Mouse (Mus musculus): ENCODE measurements at regions not wholly inside any gene's neighbourhood (a gene's known extent, or its start where the extent isn't known, plus 50 kb on each side); places are given as distances from the start of the nearest gene placed in this dataset.
A peak's percentile ranks its signal among the peaks of the same experiment; 100 is the strongest.

GRCm38 (mm10) chr11:89932231-89932865 lies 70.3 kb downstream of the Pctp start:
- DNase-seq (ENCODE audit: low spot score in 2 of 2), result peak; percentile 24 to 33

GRCm38 (mm10) chr11:89929115-89929988 lies 73.3 kb downstream of the Pctp start:
- DNase-seq (ENCODE audit: low spot score in 2 of 2), result no peak

GRCm38 (mm10) chr11:89927483-89928156 lies 75.1 kb downstream of the Pctp start:
- DNase-seq (ENCODE audit: low spot score in 2 of 2), result no peak

- DNase-seq (ENCODE audit: low spot score in 2 of 2), result no peak
These were observed 80.1 kb downstream of the Pctp start for GRCm38 (mm10) chr11:89922551-89922950.

DNA sequence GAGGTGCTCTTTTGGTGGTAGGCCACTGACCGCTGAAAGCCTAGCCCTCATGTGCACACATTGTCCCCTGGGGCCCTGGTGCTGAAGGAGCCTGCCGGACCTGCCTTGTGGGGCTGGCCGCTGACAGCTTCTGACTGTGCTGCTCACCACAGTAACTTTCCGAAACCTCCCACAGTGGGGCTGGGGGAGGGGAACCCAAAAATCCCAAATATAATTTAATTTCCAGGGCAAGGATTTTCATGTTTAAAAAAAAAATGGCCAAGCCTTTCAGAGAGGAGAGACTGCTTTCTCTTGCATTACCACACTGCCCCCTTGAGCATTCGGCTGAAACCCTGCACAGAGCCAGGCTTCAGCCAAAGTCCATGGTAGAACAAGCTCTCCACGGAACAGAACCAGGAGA lies 81.5 kb downstream of the Pctp start:
- peak; percentile 53 to 81 for DNase-seq (ENCODE audit: low spot score in 2 of 2)

- DNase-seq (ENCODE audit: low spot score in 2 of 2), result no peak
These were observed 86.9 kb downstream of the Pctp start for GRCm38 (mm10) chr11:89915795-89916194.

DNA sequence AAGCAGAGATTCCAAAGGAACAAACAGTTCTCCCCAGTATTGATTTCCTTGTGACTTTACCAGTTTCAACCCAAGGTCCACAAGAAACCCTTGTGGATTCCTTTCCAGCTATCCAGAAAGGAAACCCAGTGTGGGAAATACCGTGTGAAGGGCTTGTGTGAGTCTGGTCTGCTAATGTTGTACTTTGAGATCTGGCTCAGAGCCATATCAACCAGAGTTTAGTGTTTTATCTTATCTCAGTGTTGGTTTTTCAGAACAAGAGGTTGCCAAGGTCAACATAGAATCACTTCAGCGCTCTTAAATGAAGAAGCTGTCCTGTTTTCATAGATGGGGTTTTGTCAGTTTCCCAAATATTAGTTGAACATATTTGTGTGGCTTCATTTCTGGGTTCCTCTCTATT lies 88.1 kb downstream of the Pctp start:
- DNase-seq (ENCODE audit: low spot score in 2 of 2), result no peak

DNA sequence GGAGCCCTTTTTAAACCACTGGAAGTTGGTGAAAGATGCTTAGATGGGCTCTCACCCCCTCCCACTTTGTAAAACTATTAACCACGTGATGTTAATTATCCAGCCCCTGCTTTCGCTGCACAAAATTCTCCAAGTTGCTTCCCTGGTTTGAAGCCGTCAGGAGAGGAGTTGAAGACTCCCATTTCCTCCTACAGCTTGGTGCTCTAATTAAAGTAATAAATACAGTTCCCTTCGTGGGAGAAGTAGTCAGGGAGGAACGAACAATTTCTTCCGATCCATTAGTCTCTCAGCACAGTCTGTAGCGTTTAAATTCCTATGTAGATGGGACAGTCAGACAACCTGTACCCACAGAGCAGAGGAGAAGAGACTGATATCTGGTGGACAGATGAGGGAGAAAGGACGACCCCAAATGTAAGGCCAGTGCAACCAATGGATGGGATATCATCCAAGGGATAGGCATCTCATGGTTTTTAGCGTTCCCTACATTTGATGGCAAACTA lies 101.4 kb downstream of the Pctp start:
- no peak for DNase-seq (ENCODE audit: low spot score in 2 of 2)

DNA sequence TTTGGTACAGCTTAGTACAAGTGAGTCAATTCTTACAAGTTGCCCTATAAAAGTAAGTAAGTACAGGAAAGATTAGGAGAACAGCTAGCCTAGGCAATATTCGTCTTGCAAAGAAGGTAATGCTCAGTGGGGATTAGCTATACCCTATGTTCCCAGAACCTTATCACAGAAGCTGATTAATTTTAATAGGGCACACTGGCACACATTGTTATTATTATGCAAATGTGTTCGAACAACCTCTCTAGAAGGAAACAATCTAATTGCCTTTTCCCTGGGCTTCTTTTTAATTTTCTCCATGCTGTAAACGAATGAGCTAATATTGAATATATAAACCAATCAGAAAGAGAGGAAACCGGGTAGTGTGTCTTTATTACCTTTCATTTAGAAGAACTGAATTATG lies 104.2 kb downstream of the Pctp start:
- no peak for DNase-seq (ENCODE audit: low spot score in 2 of 2)

DNA sequence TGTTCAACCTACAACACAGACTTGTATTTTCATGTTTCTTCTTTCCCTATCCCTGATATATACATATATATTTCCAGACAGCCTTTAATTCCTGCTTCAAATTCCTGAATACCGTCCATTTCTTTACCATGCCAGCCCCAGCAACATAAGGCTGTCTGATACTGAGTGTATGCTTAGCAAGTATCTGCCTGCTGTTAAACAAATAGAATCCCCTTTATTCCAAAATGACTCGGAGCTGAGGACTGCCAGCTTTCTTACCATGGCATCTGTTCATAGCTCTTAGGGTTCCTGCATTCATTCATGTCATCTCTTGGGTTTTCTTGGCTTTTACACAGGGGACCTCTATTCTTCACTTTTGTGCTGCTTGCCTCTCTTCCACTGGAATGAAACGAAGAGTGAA lies 105.8 kb downstream of the Pctp start:
- DNase-seq (ENCODE audit: low spot score in 2 of 2), result no peak

DNA sequence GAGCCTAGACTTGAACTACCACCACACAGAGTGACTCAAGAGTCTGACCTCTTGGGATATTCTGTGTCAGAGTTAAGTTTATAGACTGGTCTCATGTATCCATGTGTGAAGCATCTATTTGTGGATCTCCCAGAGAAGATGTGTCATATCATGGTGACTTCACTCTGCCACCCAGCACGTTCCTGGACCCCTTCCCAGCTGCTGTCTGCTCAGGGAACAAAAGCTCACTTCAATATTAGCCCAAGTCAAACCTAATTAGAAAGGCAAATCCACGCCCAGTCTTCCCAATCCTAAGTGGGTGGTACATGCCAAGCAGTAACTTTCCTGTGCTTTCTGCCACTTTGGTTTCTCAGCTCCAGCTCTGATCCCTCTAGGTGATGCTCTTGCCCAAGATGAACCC lies 94.1 kb upstream of the Ankfn1 start:
- DNase-seq (ENCODE audit: low spot score in 2 of 2), result no peak

DNA sequence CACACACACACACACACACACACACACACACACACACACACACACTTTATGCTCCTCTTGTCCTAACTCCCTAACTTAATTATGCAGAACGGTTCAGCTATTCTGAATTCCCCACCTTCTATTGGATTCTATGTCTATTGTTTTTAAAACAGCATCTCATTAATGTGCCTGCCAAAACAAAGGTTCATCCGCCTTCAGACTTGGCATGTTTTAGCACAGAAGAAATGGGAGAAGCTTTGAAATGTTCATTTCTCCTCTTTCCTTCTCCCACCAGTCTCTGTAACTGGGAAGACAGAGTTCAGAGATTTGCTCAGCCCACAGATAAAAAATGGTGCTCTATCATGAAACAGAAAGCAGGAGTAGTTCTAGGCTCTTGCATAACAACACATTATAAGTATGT lies 90.1 kb upstream of the Ankfn1 start:
- no peak for DNase-seq (ENCODE audit: low spot score in 2 of 2)

DNA sequence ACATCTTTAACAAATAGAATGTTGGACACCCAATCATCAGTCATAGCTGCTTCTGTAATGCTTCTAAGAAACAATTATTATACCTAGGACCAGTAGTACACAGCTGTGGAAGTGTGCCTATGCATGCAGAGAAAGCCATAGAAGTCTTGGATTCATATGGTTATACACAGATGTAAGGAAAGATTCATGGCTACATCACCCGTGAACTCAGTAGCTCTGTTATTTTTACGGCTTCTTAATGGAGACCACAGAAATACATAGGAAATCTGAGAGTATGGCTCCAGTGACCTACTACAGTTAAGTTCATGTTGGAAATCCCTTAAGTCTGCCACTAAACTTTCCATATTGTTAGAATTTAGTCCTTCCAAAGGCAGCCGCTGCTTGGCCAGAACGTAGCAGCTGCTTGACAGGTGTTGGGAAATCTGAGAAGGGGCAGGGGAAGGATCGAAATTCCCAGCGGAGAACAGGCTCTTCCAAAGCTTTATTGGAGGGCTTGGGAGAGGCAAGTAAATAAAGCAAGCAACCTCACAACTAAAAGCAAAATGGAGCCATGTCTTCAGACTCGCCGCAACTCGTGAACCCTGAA lies 78.8 kb upstream of the Ankfn1 start:
- no peak for DNase-seq (ENCODE audit: low spot score in 2 of 2)

- DNase-seq (ENCODE audit: low spot score in 2 of 2), result peak in 1 of 2 experiments; percentile 1
These were observed 64.4 kb upstream of the Ankfn1 start for GRCm38 (mm10) chr11:89841853-89842252.

- DNase-seq (ENCODE audit: low spot score in 2 of 2), result peak in 1 of 2 experiments; percentile 3
These were observed 62.3 kb upstream of the Ankfn1 start for GRCm38 (mm10) chr11:89839671-89840327.

DNA sequence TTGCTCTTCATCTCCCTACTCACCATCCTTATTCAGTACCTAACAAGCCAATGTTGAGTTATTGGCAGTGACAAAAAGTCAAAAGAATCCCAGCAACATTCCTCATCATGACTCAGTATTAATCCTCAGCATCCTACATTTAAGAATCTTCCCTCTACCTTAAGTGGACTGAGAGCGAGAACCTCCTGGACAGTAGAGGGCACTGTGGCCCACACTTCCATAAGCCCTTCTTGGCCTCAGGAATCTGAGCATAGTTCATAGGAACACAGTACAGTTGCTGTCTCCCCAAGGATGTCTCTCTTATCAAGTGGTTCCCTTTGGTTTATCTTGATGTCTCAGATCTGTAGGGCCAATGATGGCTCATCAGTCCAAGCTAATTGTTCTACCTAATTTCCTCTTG lies 60.5 kb upstream of the Ankfn1 start:
- no peak for DNase-seq (ENCODE audit: low spot score in 2 of 2)

- no peak for DNase-seq (ENCODE audit: low spot score in 2 of 2)
These were observed 59.4 kb upstream of the Ankfn1 start for GRCm38 (mm10) chr11:89836897-89837296.

DNA sequence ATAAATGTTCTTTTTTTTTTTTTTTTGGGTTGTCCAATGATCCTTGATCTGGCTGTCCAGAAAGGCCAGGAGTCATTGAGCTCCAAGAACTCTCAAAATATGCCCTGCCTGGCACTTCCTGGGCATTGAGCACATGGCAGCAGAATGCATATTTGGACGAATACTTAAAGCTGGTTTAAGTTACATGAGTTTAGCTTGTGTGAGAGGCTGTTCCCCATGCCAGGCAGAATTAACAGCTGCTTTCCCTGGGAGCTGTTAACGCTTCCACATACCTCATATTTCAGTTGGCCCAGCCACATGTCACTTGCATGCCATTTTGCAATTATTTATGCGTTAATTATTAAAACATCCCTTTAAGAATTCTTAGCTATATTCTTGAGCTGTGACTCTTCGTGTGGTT lies 56.6 kb upstream of the Ankfn1 start:
- DNase-seq (ENCODE audit: low spot score in 2 of 2), result no peak

GRCm38 (mm10) chr11:89831577-89832110 lies 54.2 kb upstream of the Ankfn1 start:
- no peak for DNase-seq (ENCODE audit: low spot score in 2 of 2)
